Mouse (Mus musculus): ENCODE measurements around the gene Il2rb. TPM values are rescaled to one million over a fixed set of nuclear protein-coding genes. Genes with fewer than 3 reads are reported as not detected.

Il2rb gene
- 1.5 TPM for polyA plus RNA-seq (2021)

- ATAC-seq = no peak
- H3K27me3 ChIP-seq = no peaks in the 10 kb centered on the region
- in situ Hi-C loops (cut with MboI; ENCODE audit: low pct_unique_long_range_greater_than_20kb) = no loop called here
- ChIA-PET CTCF (interaction anchor here (1.6 kb wide), 1 partner anchor 9 kb away, joined by 3 read pairs; no protein-coding TSS in a partner anchor), POLR2A (interaction anchor here (0.7 kb wide), 1 partner anchor 13 kb away, joined by 3 read pairs; no protein-coding TSS in a partner anchor)
- no peak for TF ChIP-seq CTCF (IDR thresholded peaks at IDR 0.05)
- DNase-seq (ENCODE audit: low read depth, low spot score) = no peak
These were observed at the start of gene Il2rb for GRCm38 (mm10) chr15:78494968-78495406. Gene Il2rb, minus strand, starts transcription at chr15:78495271.

- no peak for DNase-seq (ENCODE audit: low read depth, low spot score)
- in situ Hi-C loops (cut with MboI; ENCODE audit: low pct_unique_long_range_greater_than_20kb) = loop anchor here (5.0 kb wide), 1 partner anchor 192 kb away; no protein-coding TSS in a partner anchor
These were observed 49.5 kb upstream of the Il2rb start, which contains the start of gene Sstr3 for GRCm38 (mm10) chr15:78544561-78545001. Gene Sstr3, minus strand, starts transcription at chr15:78544685.

GRCm38 (mm10) chr15:78544041-78544440 is 49.0 kb upstream of the Il2rb start:
- ChIA-PET CTCF (interaction anchor here (1.5 kb wide), 1 partner anchor 11 kb away, joined by 3 read pairs; no protein-coding TSS in a partner anchor), POLR2A (no interaction called here)
- DNase-seq (ENCODE audit: low read depth, low spot score) (no peak), ATAC-seq (no peak)
- TF ChIP-seq CTCF (IDR thresholded peaks at IDR 0.05) = no peak
- peaks cover 15% of the 10 kb centered on the region for H3K27me3 ChIP-seq
- in situ Hi-C loops (cut with MboI; ENCODE audit: low pct_unique_long_range_greater_than_20kb) = no loop called here

More at GRCm38 (mm10) chr15:78544561-78545001, 49.5 kb upstream of the Il2rb start, which contains the start of gene Sstr3:
- no peak for TF ChIP-seq CTCF (IDR thresholded peaks at IDR 0.05)
- CTCF ChIA-PET = interaction anchor here (1.5 kb wide), 1 partner anchor 12 kb away, joined by 3 read pairs; no protein-coding TSS in a partner anchor
- ATAC-seq = no peak
- peaks cover 13% of the 10 kb centered on the region for H3K27me3 ChIP-seq
- POLR2A ChIA-PET = no interaction called here

GRCm38 (mm10) chr15:78542767-78543303 is 47.8 kb upstream of the Il2rb start:
- no peak for DNase-seq (ENCODE audit: low read depth, low spot score)
- no peak for TF ChIP-seq CTCF (IDR thresholded peaks at IDR 0.05)
- H3K27me3 ChIP-seq = peaks cover 15% of the 10 kb centered on the region
- ATAC-seq = no peak
- ChIA-PET CTCF (interaction anchor here (1.5 kb wide), 1 partner anchor 10 kb away, joined by 3 read pairs; no protein-coding TSS in a partner anchor), POLR2A (no interaction called here)
- in situ Hi-C loops (cut with MboI; ENCODE audit: low pct_unique_long_range_greater_than_20kb) = no loop called here

- DNase-seq (ENCODE audit: low read depth, low spot score) (no peak), ATAC-seq (no peak)
- ChIA-PET POLR2A (no interaction called here), CTCF (interaction anchor here (0.8 kb wide), 1 partner anchor 10 kb away, joined by 5 read pairs; no protein-coding TSS in a partner anchor)
- TF ChIP-seq CTCF (IDR thresholded peaks at IDR 0.05) = no peak
- in situ Hi-C loops (cut with MboI; ENCODE audit: low pct_unique_long_range_greater_than_20kb) = no loop called here
- peaks cover 15% of the 10 kb centered on the region for H3K27me3 ChIP-seq
These were observed 47.2 kb upstream of the Il2rb start for GRCm38 (mm10) chr15:78542098-78542766.

GRCm38 (mm10) chr15:78541606-78542005 is 46.5 kb upstream of the Il2rb start:
- ATAC-seq (no peak), DNase-seq (ENCODE audit: low read depth, low spot score) (no peak)
- POLR2A ChIA-PET = no interaction called here
- CTCF ChIA-PET = interaction anchor here (0.8 kb wide), 1 partner anchor 9 kb away, joined by 5 read pairs; no protein-coding TSS in a partner anchor
- in situ Hi-C loops (cut with MboI; ENCODE audit: low pct_unique_long_range_greater_than_20kb) = no loop called here
- H3K27me3 ChIP-seq = peaks cover 15% of the 10 kb centered on the region
- no peak for TF ChIP-seq CTCF (IDR thresholded peaks at IDR 0.05)

GRCm38 (mm10) chr15:78541036-78541435 is 46.0 kb upstream of the Il2rb start:
- ChIA-PET POLR2A (no interaction called here), CTCF (no interaction called here)
- in situ Hi-C loops (cut with MboI; ENCODE audit: low pct_unique_long_range_greater_than_20kb) = no loop called here
- no peak for TF ChIP-seq CTCF (IDR thresholded peaks at IDR 0.05)
- no peak for DNase-seq (ENCODE audit: low read depth, low spot score)
- H3K27me3 ChIP-seq = peaks cover 15% of the 10 kb centered on the region
- ATAC-seq = no peak

GRCm38 (mm10) chr15:78535723-78536421 is 40.8 kb upstream of the Il2rb start:
- TF ChIP-seq CTCF (IDR thresholded peaks at IDR 0.05) = no peak
- H3K27me3 ChIP-seq = peaks cover 8% of the 10 kb centered on the region
- ATAC-seq (no peak), DNase-seq (ENCODE audit: low read depth, low spot score) (no peak)
- CTCF ChIA-PET = interaction anchor here (0.9 kb wide), 1 partner anchor 46 kb away, joined by 3 read pairs; no protein-coding TSS in a partner anchor
- POLR2A ChIA-PET = no interaction called here
- in situ Hi-C loops (cut with MboI; ENCODE audit: low pct_unique_long_range_greater_than_20kb) = no loop called here

- in situ Hi-C loops (cut with MboI; ENCODE audit: low pct_unique_long_range_greater_than_20kb) = loop anchor here (5.0 kb wide), 2 partner anchors 86 to 351 kb away; no protein-coding TSS in a partner anchor
- no peaks in the 10 kb centered on the region for H3K27me3 ChIP-seq
- no peak for ATAC-seq
- DNase-seq (ENCODE audit: low read depth, low spot score) = no peak
- TF ChIP-seq CTCF (IDR thresholded peaks at IDR 0.05) = no peak
- ChIA-PET POLR2A (interaction anchor here (1.2 to 1.4 kb wide), 3 partner anchors 86 to 96 kb away, joined by 3 to 5 read pairs (median 4); no protein-coding TSS in a partner anchor), CTCF (interaction anchor here (1.0 to 2.7 kb wide), 5 partner anchors 9 to 91 kb away, joined by 3 to 21 read pairs (median 4); partner anchors contain the start of gene Sstr3)
These were observed 38.3 kb upstream of the Il2rb start for GRCm38 (mm10) chr15:78533346-78533835.

Measured in Patski (cell line).